Mouse (Mus musculus): ENCODE data around the gene Zfp524.
A peak's percentile ranks its signal among the peaks of the same experiment; 100 is the strongest.

GRCm38 (mm10) chr7:5038109-5038732, 24.0 kb downstream of the Zfp524 start, which contains the start of gene Zfp784:
- TF ChIP-seq CTCF (IDR thresholded peaks at IDR 0.05; ENCODE audit: low read depth) (no peak), EP300 (IDR thresholded peaks at IDR 0.05; ENCODE audit: low read depth) (peak; percentile 17; the same call in 1 of the 2 replicates)
